Mouse (Mus musculus): ENCODE results near the gene Med11.

Gene Med11

GRCm38 (mm10) chr11:70502018-70502417 is 50.3 kb downstream of the Med11 start:
- no peak for DNase-seq (ENCODE audit: low spot score in 2 of 2)
